Mouse (Mus musculus) spleen, postnatal 0 days (tissue): ENCODE results near the gene 2310057J18Rik. TPM values are rescaled to one million over a fixed set of nuclear protein-coding genes. Genes with fewer than 3 reads are reported as not detected.

ENCODE experiments used
- polyA plus RNA-seq: library from polyadenylated mRNA; unstranded; fragments of >200 nt; fragmentation: Nextera tagmentation; extraction: Ambion mirVana; gene quantifications from 2 replicates; pipeline ENCODE4 v1.2.1, GENCODE M21; 2015

The 2310057J18Rik gene
- not detected in 2 replicates for polyA plus RNA-seq

DNA sequence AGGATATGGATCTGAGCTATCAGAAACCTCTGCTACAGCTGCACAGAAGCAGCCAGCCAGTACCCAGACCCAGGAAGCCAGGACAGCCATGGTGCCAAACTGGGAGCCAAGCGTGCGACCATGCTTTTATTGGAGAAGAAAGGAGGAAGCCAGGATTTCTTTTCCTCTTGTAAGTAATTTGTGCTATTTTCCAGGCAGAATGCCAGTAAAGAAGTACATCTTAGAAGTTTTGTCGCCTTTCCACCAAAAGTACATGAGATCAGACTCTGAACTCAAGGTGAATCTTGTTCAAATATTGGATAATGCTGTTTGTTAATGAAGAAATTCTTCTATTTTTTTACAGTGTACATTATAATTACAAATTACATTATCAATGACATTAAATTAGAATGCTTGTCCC is at the start of gene 2310057J18Rik:
2310057J18Rik (minus strand) TSS at position 101 of the 400 bp plus-strand sequence.

Other genes with a start within 250 kb of the 2310057J18Rik start
- gene Soga3, start 157.5 kb upstream of the 2310057J18Rik start, polyA plus RNA-seq: not detected in 2 replicates
- gene Gm49353, start 212.7 kb upstream of the 2310057J18Rik start, polyA plus RNA-seq: not detected in 2 replicates
- gene 9330159F19Rik, start 225.3 kb upstream of the 2310057J18Rik start, polyA plus RNA-seq: not detected in 2 replicates